Mouse (Mus musculus): ENCODE results near the gene Baiap2l1. TPM values are rescaled to one million over a fixed set of nuclear protein-coding genes. Genes with fewer than 3 reads are reported as not detected.

Baiap2l1 gene
- total RNA-seq, 2 experiments from 2014 or later = 0.51 to 0.52 TPM

DNA sequence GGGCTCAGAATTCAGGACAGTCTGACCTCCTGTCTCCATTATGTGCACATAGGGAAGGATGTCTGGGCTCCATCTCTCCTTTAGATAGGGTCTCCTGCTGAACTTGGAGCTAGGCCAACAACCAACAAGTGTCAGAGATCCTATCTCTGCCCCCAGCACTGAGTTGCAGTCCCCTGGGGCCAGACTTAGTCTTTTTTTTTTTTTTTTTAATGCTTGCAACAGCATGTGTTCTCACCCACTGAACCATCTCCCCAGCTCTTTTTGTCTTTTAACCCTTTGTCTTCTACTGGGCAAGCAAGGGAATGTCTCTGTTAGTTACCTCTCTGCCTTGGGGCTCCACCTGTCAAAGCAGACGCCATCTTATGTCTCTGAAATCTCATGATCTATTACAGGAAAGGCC lies 118.9 kb downstream of the Baiap2l1 start:
- DNase-seq = no peak
- intact Hi-C loops (cut with DNase I) = no loop called here

GRCm38 (mm10) chr5:144234714-144235113 lies 123.2 kb downstream of the Baiap2l1 start:
- DNase-seq = no peak
- intact Hi-C loops (cut with DNase I) = no loop called here

DNA sequence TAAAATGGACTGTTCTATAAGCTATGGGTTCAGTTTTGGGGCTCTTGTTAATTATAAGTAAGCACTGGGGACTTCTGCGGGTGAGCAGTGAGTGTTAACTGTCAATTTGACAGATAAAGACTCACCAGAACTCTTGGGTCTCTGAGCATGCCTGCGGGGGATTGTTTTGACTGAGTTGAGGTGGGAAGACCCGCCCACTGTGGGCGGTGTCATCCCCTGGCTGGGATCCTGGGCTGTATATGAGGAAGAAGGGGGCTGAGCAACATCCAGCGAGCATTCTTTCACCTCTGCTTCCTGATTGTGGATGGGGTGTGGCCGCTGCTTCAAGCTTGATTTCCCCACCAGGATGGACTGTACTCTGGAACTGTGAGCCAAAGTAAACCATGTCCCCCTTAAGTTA lies 123.7 kb downstream of the Baiap2l1 start:
- intact Hi-C loops (cut with DNase I) = no loop called here
- DNase-seq = no peak

DNA sequence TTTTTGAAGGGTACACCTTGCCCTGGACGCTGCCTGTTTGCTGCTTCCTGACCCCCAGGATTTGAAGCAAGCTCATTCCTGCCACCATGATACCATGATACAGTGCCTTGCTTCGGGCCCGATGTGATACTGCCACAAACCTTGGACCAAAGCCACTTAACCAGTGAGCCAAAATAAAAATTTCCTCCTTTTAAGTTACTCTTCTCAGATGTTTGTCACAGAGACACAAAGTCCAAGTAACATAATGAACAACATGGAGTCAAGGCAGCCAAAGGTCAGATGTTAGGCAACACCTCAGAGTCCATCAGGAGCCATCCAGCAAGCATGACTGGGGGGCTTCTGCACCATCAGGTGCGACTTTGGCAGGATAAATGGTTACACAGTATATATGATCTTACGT lies 125.4 kb downstream of the Baiap2l1 start:
- DNase-seq = no peak
- intact Hi-C loops (cut with DNase I) = no loop called here

DNA sequence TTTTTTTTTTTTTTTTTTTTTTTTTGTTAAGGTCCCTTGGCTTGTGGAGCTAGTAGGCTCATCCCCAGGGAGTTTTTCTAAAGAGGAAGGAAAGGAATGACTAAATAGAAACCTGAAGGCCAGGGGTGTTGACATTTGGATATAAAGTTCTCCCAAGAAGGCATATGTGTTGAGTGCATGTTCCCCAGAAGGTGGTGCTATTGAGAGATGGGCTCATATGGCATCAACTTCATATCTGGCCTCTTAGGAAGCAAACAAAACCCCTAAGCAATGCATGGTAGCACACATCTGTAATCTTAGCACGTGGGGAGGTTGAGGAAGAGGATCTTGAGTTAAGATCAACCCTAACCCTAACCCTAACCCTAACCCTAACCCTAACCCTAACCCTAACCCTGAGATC lies 126.5 kb downstream of the Baiap2l1 start:
- DNase-seq = no peak
- intact Hi-C loops (cut with DNase I) = no loop called here

DNA sequence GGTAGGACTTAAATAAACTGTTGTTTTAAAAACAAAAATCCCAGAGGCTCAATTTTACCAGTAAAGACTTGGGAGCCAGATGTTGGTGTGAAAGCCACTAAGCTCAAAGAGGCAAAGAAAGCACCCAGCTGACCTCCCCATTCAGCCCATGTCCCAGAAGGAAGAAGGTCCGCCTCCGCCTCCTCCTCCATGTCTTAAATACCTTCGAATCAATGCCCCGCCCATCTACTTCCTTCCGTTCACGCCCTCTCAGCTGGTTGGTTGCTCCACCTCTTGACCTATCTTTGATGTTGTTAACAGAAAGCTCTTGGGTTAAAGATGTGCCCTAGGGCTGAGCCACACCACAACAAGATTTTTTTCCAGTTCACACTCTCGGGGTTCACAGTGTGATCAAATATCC lies 127.7 kb downstream of the Baiap2l1 start:
- intact Hi-C loops (cut with DNase I) = no loop called here
- DNase-seq = no peak

GRCm38 (mm10) chr5:144226220-144226619 lies 131.7 kb downstream of the Baiap2l1 start:
- DNase-seq = no peak
- intact Hi-C loops (cut with DNase I) = no loop called here

DNA sequence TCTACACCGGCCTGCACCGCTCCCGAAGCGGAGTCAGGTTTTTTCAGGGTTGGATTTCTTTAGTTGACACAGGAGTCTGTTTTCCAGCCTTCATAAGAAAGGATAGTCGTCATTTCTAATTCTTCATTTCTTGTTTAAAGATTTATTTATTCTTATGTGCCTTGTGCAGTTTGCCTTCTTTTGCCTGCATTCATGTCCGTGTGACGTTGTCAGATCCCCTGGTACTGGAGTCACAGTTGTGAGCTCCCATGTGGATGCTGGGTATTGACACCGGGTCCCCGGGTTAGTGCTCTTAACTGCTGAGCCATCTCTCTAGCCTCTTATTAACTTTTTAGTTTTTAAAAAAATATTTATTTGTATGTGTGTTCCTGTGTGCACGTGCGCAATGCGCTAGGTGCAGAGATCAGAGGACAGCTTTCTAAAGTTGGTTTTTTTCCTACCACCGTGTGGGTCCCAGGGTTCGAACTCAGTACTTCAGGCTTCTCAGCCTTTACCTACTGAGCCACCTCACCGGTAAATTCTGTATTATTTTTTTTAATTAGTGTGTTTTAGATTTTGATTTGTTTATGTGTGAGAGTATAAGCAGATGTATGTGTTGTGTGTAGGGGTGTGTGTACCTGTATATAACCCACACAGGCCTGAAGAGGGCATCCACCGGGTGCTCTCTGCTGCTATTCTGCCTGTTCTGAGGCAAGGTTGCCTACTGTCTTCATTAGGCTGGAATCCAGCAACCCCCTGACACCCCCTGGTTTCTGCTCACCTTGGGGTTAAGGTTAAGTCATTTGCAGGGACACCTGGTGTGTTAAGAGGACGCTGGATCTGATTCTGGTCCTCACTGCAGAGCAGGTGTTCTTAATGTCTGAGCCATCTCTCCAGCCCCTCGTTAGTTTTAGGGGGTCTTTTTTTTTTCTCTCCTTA lies 133.8 kb downstream of the Baiap2l1 start:
- no peak for DNase-seq
- intact Hi-C loops (cut with DNase I) = loop anchor here (5.0 kb wide), 1 partner anchor 33 kb away; no protein-coding TSS in a partner anchor

GRCm38 (mm10) chr5:144223503-144223862 lies 134.4 kb downstream of the Baiap2l1 start, which contains the start of gene Tecpr1:
TSS of gene Tecpr1 (minus strand) at chr5:144223615.
- DNase-seq = peak; percentile 90 to 91
- intact Hi-C loops (cut with DNase I) = loop anchor here (5.0 kb wide), 1 partner anchor 34 kb away; no protein-coding TSS in a partner anchor

- intact Hi-C loops (cut with DNase I) = loop anchor here (5.0 kb wide), 1 partner anchor 34 kb away; no protein-coding TSS in a partner anchor
- no peak for DNase-seq
Measured at GRCm38 (mm10) chr5:144222811-144223502, 135.0 kb downstream of the Baiap2l1 start.

- intact Hi-C loops (cut with DNase I) = loop anchor here (5.0 kb wide), 1 partner anchor 36 kb away; no protein-coding TSS in a partner anchor
- DNase-seq = no peak
Measured at GRCm38 (mm10) chr5:144221305-144221704, 136.6 kb downstream of the Baiap2l1 start.

DNA sequence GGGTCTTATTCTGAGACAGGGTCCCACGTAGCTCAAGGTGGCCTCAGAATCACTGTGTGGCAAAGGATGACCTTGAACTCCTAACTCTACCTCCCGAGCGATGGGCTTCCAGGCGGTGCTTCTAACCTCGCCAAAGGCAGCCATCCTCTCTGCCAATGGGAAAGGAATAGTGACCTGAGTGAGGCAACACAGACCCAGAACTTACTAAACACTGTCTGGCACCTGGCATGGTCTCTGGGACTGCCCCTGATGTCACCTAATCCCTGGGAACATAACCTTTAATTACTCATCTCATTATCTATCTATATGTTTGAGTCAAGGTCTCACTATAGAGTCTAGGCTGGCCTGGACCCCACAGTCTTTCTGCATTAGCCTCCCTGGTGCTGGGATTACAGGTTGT lies 138.0 kb downstream of the Baiap2l1 start:
- DNase-seq = no peak
- intact Hi-C loops (cut with DNase I) = loop anchor here (5.0 kb wide), 1 partner anchor 37 kb away; no protein-coding TSS in a partner anchor

- intact Hi-C loops (cut with DNase I) = no loop called here
- no peak for DNase-seq
Measured at GRCm38 (mm10) chr5:144219306-144219705, 138.6 kb downstream of the Baiap2l1 start.

- DNase-seq = no peak
- intact Hi-C loops (cut with DNase I) = no loop called here
Measured at GRCm38 (mm10) chr5:144218061-144218460, 139.9 kb downstream of the Baiap2l1 start.

DNA sequence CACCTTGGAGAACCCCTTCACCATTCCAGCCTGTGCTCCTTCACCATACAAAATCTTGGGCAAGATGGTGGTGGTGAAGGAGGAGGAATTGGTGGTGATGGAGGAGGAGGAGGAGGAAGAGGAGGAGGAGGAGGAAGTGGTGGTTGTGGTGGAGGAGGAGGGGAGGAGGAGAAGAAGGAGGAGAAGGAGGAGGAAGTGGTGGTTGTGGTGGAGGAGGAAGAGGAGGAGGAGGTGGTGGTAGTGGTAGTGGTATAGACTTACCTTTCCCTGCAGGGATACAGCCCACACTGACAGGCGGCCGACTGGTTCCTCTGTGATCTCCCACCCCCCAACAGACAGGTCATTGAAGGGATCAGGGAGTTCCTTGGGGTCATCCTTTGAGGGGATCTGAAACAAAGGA lies 141.9 kb downstream of the Baiap2l1 start:
- no peak for DNase-seq
- intact Hi-C loops (cut with DNase I) = no loop called here

Other genes starting within 250 kb of the Baiap2l1 start
- not detected for gene Bhlha15, start 167.8 kb downstream of the Baiap2l1 start, total RNA-seq (2021)
- gene Tecpr1, start 134.5 kb downstream of the Baiap2l1 start, total RNA-seq (2021) = 10 to 100 TPM; 14.0 to 14.2 TPM
- gene Bri3, start 113.7 kb downstream of the Baiap2l1 start, total RNA-seq (2021) = 10 to 100 TPM; 33.8 to 35.6 TPM
- gene Nptx2, start 187.8 kb upstream of the Baiap2l1 start, total RNA-seq (2021) = not detected

Measured in gastrocnemius, postnatal 36 days (tissue).